Mouse (Mus musculus) liver, embryonic 11.5 days (tissue): ENCODE data around the gene Tnfsf9. TPM values are rescaled to one million over a fixed set of nuclear protein-coding genes. Genes with fewer than 3 reads are reported as not detected.

Experiments used
- polyA plus RNA-seq: library from polyadenylated mRNA; unstranded; fragments of >200 nt; fragmentation: Nextera tagmentation; extraction: Ambion mirVana; gene quantifications from 2 replicates; pipeline ENCODE4 v1.2.1, GENCODE M21; 2014

Tnfsf9 gene
- polyA plus RNA-seq, 1 experiment from 2014 or later, result 5.4 TPM

Other genes with a start within 250 kb of the Tnfsf9 start
- gene Acsbg2, start 230.9 kb upstream of the Tnfsf9 start, polyA plus RNA-seq, result not detected in 2 replicates
- gene 1700061G19Rik, start 229.8 kb upstream of the Tnfsf9 start, polyA plus RNA-seq, result 0.26 TPM in 2 replicates
- 19.2 and 21.3 TPM in 2 replicates for gene Mllt1, start 169.9 kb upstream of the Tnfsf9 start, polyA plus RNA-seq
- gene Acer1, start 123.2 kb upstream of the Tnfsf9 start, polyA plus RNA-seq, result not detected in 2 replicates
- 181 and 183 TPM in 2 replicates for gene Clpp, start 115.0 kb upstream of the Tnfsf9 start, polyA plus RNA-seq
- 36.3 and 39.9 TPM in 2 replicates for gene Alkbh7, start 108.0 kb upstream of the Tnfsf9 start, polyA plus RNA-seq
- gene Pspn, start 105.3 kb upstream of the Tnfsf9 start, polyA plus RNA-seq, result 0.44 TPM in 1 of 2 replicates, not detected in the other
- gene Gtf2f1, start 94.0 kb upstream of the Tnfsf9 start, polyA plus RNA-seq, result 99.0 and 106 TPM in 2 replicates
- gene Gm17949, start 93.9 kb upstream of the Tnfsf9 start, polyA plus RNA-seq, result 0.26 and 0.33 TPM in 2 replicates
- 46.7 and 51.1 TPM in 2 replicates for gene Khsrp, start 73.8 kb upstream of the Tnfsf9 start, polyA plus RNA-seq
- not detected in 2 replicates for gene Slc25a41, start 63.7 kb upstream of the Tnfsf9 start, polyA plus RNA-seq
- gene Crb3, start 46.2 kb upstream of the Tnfsf9 start, polyA plus RNA-seq, result 3.2 and 3.4 TPM in 2 replicates
- 5.2 and 6.3 TPM in 2 replicates for gene Slc25a23, start 45.5 kb upstream of the Tnfsf9 start, polyA plus RNA-seq
- 2.1 and 2.2 TPM in 2 replicates for gene Dennd1c, start 26.8 kb upstream of the Tnfsf9 start, polyA plus RNA-seq
- gene Tubb4a, start 17.5 kb upstream of the Tnfsf9 start, polyA plus RNA-seq, result 4.5 and 5.0 TPM in 2 replicates
- not detected in 2 replicates for gene Cd70, start 44.5 kb downstream of the Tnfsf9 start, polyA plus RNA-seq
- 0.73 and 1.2 TPM in 2 replicates for gene Tnfsf14, start 88.9 kb downstream of the Tnfsf9 start, polyA plus RNA-seq
- gene C3, start 122.8 kb downstream of the Tnfsf9 start, polyA plus RNA-seq, result 71.7 and 82.8 TPM in 2 replicates
- 26.5 and 30.7 TPM in 2 replicates for gene Gpr108, start 143.1 kb downstream of the Tnfsf9 start, polyA plus RNA-seq
- gene Trip10, start 144.1 kb downstream of the Tnfsf9 start, polyA plus RNA-seq, result 25.5 and 25.9 TPM in 2 replicates
- 18.7 and 20.6 TPM in 2 replicates for gene Vav1, start 173.8 kb downstream of the Tnfsf9 start, polyA plus RNA-seq